Mouse (Mus musculus): Measurements from ENCODE around the gene Vmn1r73. TPM values are rescaled to one million over a fixed set of nuclear protein-coding genes. Genes with fewer than 3 reads are reported as not detected.

Vmn1r73 gene
- polyA plus RNA-seq (2014; fragmentation: Nextera tagmentation; extraction: Ambion mirVana), result not detected in 2 replicates

- 94% methylated on average over 1 of the region's 1 CpGs for WGBS
- ATAC-seq, result no peak
- H3K27me3 ChIP-seq (replicated peaks; ENCODE audit: control insufficient read depth, insufficient read depth, low read length), result no peaks in the 10 kb centered on the region
- peaks cover 17% of the 10 kb centered on the region; the same call in 1 of the 2 replicates for H3K9me3 ChIP-seq (replicated peaks; ENCODE audit: control insufficient read depth, low read length)
- no peak within 1 kb of the TSS for H3K4me2 ChIP-seq (ENCODE audit: low read length)
- DNase-seq (ENCODE audit: low spot score), result no peak
- no peak within 1 kb of the TSS for H3K4me3 ChIP-seq (ENCODE audit: low read depth, low read length)
- H3K4me1 ChIP-seq (ENCODE audit: control insufficient read depth, insufficient read depth, low read length), result no peaks in the 10 kb centered on the region
- no peak within 1 kb of the TSS for H3K9ac ChIP-seq (ENCODE audit: low read length)
- H3K36me3 ChIP-seq (ENCODE audit: control insufficient read depth, insufficient read depth, low read length), result no peaks in the 10 kb centered on the region
- H3K27ac ChIP-seq (ENCODE audit: low read depth, low read length), result no peak within 1 kb of the TSS
These were observed at the start of gene Vmn1r73 for GRCm38 (mm10) chr7:11729966-11730365. Gene Vmn1r73 (plus strand): TSS chr7:11730266.

Other genes with a start within 250 kb of the Vmn1r73 start
- not detected in 2 replicates for gene Zscan4-ps2, start 216.0 kb upstream of the Vmn1r73 start, polyA plus RNA-seq (2014; fragmentation: Nextera tagmentation; extraction: Ambion mirVana)
- not detected in 2 replicates for gene Zscan4-ps3, start 121.0 kb upstream of the Vmn1r73 start, polyA plus RNA-seq (2014; fragmentation: Nextera tagmentation; extraction: Ambion mirVana)
- gene Vmn1r72, start 50.1 kb upstream of the Vmn1r73 start, polyA plus RNA-seq (2014; fragmentation: Nextera tagmentation; extraction: Ambion mirVana), result not detected in 2 replicates
- not detected in 2 replicates for gene Vmn1r74, start 103.7 kb downstream of the Vmn1r73 start, polyA plus RNA-seq (2014; fragmentation: Nextera tagmentation; extraction: Ambion mirVana)
- gene Vmn1r75, start 144.4 kb downstream of the Vmn1r73 start, polyA plus RNA-seq (2014; fragmentation: Nextera tagmentation; extraction: Ambion mirVana), result not detected in 2 replicates
- gene Vmn1r76, start 207.9 kb downstream of the Vmn1r73 start, polyA plus RNA-seq (2014; fragmentation: Nextera tagmentation; extraction: Ambion mirVana), result not detected in 2 replicates

All from forebrain, embryonic 14.5 days (tissue).